Mouse (Mus musculus): ENCODE measurements around the gene Sfswap.
A peak's percentile ranks its signal among the peaks of the same experiment; 100 is the strongest.

Gene Sfswap

DNA sequence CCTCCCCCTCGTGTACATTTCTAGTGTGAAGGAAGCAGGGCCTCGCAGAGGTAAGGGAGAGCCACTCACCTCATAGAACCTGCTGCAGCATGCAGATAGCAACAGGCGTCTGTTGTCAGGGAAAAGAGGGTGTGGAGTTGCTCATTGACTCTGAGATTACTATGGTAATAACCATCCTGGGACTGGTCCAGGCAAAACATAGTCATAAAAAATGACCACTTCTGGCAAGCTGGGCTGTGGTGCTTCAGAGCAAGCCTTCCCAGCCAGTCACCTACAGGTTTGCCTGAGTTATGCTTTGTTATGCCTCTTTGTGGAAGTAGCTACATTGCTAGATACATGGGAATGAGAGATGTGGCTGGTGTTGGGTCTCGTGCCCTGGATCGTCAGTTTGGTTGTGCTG is 26.1 kb downstream of the Sfswap start:
- DNase-seq (ENCODE audit: low read depth in 2 of 2, low spot score in 2 of 2), result no peak

DNA sequence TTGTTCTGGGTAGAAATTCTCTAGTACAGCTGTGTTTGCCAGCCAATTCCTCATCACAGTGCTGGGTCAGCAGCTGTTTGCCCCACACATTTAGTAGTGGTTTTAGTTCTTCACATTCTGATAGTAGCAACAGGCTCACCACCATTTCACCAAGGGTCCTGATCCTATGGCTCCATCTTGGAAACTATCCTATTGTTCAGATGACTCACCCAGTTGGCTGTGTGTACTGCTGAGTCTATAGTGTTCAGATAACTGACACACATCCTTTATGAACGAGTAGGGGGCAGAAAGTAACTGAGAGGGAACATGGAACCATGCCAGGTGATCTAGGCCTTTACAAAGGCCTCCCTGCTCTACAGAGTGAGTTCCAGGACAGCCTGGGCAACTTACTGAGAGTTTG is 28.6 kb downstream of the Sfswap start:
- DNase-seq (ENCODE audit: low read depth in 2 of 2, low spot score in 2 of 2), result no peak

DNA sequence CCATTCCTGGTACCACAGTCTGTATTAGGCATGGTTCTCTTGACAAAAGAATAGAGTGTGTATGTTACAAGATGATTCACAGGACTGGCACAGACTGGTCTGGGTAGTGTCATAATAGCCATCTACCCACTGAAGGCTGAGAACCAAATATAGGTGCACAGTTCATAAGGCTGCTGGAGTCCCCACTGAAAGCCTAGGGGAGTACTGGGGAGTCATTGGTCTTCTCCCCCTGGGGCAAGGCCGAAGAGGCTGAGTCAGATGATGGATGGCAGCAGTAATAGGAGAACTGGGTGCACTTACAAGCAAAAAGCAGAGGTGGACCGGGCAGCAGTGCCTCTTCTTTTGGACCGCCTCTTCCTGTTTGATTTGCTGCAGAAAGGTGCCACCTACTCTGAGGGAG is 32.7 kb downstream of the Sfswap start:
- no peak for DNase-seq (ENCODE audit: low read depth in 2 of 2, low spot score in 2 of 2)

DNA sequence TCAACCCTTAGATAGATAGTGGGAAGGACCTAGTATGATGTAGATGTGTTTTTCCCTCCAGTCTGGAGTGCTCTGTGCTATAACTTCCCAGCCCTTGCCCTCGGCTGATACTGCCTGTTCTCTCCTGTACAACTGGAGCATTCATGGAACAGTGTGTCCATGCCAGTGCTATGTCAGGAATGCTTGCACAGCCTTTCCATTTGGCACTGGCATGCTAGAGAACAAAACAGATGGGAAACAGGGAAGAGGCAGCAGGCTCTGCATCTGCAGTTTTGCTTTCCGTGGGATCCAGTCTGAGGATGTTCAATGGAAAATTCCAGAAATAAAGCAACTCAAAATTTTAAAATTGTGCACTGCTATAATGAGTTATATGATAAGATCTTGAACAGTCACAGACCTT is 33.5 kb downstream of the Sfswap start:
- no peak for DNase-seq (ENCODE audit: low read depth in 2 of 2, low spot score in 2 of 2)

DNA sequence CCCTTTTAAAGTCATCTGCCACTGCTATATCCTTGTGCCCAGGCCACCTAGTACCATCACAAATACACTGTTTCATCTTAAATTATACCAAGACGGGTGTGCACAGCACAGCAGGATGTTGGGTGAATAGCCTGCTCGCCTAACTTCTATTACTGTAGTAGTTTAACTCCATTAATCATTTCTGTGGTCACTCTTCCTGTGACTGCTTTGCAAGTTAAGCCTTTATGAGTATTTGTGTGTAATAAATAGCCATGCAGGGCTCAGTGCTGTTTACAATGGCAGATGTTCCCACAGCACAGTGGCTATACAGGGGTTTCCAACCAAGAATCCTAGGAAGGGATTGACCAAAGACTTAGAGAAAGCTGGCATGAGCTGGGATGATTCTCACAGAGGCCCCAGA is 34.0 kb downstream of the Sfswap start:
- DNase-seq (ENCODE audit: low read depth in 2 of 2, low spot score in 2 of 2), result no peak

DNA sequence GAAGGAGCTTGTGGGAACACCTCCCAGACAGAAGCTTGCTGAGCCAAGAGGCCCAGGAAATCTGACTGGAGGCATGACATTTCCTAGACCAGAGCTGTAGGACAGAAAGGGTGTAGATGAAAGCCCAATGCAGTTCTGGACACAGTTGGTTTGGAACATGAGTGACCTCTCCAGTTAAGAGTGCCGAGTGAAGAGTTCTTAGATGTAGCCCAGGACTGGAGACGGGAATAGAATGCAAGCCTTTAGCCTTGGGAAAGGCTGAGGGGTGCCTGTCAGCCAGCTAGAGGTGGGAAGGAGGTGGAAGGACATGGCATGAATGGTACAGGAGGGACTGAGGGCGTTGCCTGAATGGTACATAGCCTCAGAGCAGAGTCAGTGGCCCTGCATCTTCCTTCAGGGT is 34.4 kb downstream of the Sfswap start:
- DNase-seq (ENCODE audit: low read depth in 2 of 2, low spot score in 2 of 2), result no peak

DNA sequence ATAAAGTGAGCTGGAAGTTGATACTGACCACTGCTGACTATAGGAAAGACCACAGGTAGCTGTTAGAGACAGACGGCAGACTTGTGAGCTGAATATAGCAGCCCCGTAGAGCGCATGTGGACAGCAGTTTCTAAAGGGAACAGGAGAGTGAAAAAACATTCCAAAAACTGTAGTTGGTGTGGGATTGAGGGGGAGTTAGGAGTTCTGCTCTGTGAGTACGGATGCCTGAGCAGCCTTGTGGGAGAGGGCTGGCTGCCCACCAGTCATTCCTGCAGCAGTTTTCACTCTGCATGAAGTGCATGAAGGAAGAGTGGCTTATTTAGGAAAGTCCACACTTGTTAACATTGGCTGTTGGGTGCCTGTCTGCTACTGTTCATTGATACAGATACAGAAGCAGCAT is 37.8 kb downstream of the Sfswap start:
- DNase-seq (ENCODE audit: low read depth in 2 of 2, low spot score in 2 of 2), result no peak

DNA sequence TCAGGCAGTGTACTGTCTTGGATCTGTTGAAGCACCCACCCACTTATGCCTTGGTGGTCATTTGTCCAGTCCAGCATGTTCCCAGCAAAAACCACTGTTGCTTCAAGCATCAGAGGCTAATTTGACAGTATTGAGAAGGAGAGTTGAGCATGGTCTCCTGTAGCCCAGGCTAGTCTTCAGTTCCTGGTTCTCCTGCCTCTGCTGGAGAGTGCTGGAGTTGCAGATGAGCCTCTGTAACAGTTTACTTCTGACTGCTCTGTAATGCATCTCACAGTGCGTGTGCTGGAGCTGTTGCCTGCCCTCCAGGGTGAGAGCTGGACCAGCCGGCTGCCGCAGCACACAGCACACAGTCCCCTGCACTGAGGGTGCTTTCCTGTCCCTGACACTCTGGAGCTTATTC is 41.2 kb downstream of the Sfswap start:
- no peak for DNase-seq (ENCODE audit: low read depth in 2 of 2, low spot score in 2 of 2)

DNA sequence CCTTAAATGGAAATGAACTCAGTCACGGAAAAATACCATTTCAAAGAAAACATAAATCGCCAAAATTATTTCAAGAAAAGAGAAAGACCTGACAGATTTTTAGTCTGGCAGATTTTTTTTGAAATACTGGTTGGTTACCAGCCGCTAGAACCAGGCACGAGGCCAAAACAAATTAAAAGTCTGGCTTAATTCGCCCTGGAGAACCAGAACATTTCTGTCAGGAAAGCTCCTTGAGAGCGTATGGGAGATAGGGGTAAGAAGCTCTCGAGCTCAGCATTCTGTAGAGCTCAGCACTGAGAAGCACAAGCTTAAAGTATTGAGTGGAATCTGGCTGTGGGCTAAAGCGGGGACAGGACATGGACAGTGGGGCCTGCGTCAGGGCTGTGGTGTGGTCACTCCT is 44.8 kb downstream of the Sfswap start:
- DNase-seq (ENCODE audit: low read depth in 2 of 2, low spot score in 2 of 2), result no peak

DNA sequence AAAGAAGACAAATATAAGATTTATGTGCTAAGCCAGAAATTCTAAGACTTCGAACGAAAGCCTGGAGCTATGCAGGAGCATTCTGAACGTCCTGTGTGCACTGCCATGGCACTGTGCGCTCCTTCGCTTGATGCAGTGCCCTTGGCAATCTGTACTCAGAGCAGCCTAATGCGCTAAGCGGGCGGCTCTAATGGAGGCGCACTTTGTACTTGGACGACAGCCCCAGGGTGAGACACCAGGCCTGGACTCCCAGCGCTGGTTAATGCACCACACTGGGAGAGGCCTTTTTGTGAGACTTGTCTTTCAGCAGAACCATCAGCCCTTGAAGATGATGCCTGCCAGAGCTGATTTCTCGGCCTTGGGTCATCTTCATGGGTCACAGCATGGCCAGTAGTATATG is 48.7 kb downstream of the Sfswap start:
- DNase-seq (ENCODE audit: low read depth in 2 of 2, low spot score in 2 of 2), result no peak

DNA sequence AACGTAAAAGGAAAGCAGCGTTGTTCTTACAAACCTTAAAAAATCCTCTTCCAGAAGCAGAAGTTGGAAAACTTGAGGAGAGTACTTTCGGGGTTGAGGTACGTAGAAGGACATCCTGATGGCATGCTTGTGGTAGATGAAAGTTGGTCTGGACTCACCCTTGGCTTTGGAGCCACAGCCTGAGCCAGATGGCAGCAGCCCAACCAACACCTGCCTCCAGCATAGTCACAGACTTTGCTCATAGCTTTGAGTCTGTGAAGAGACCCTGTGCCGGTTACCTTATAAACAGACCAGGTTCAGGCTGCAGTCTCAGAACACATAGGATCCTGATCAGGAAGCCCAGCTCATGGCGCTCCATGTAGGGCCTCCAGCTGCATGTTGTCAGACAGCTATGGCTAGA is 49.8 kb downstream of the Sfswap start:
- no peak for DNase-seq (ENCODE audit: low read depth in 2 of 2, low spot score in 2 of 2)

DNA sequence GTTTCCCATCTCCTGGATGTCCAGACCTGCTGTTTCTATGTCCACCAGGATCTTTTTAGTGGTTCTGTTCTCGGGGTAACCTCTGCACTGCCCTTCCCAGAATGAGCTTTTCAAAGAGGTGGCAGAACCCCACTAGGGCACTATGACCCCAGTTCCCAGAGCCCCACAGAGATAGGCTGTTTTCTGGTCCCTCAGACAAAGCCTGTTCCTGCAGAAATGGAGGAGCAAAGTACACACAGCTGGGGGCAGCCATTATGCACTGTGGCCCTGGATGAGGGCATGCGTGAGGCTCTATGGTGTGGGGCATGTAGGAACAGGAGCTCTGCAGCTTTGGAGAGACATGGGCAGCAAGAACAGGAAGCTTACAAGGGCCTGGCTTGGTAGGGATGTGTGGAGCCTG is 51.0 kb downstream of the Sfswap start:
- DNase-seq (ENCODE audit: low read depth in 2 of 2, low spot score in 2 of 2), result no peak

DNA sequence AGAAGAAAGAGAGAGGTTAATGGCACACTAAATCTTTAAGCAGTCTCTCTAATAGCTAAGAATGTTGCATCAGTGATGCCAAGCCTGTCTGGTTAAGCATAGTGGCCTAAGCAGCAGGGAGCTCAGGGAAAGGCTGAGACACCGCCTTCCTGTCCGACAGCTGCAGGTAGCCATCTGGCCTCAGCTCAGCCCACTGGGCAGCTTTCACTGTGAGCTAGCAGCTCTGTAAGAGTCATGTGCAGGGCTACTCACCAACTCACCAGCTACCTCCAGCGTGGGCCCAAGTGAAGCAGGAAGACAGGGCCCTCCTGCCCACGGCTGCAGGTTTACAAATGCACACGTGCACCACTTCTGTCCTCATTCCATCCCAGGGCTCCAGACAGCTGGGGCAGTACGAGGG is 52.6 kb downstream of the Sfswap start:
- no peak for DNase-seq (ENCODE audit: low read depth in 2 of 2, low spot score in 2 of 2)

DNA sequence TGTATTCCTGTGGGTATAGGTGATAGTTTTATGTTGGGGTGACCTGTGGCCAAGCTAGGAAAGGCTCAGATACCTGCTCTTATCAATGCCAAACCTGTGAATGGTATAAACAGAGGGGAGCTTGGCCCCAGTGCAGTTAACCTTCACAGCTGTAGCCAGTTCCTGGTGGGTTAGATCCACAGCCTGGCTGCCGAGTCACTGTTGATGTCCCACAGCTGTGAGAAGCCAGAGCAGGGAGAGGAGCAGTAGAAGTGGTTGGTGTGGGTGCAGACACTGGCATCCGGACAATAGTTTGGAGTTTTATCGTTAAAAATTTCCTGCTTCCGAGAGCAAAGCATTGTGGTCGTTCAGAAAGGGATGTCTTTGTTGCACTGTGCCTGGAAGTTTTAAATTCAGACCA is 57.6 kb downstream of the Sfswap start:
- no peak for DNase-seq (ENCODE audit: low read depth in 2 of 2, low spot score in 2 of 2)

DNA sequence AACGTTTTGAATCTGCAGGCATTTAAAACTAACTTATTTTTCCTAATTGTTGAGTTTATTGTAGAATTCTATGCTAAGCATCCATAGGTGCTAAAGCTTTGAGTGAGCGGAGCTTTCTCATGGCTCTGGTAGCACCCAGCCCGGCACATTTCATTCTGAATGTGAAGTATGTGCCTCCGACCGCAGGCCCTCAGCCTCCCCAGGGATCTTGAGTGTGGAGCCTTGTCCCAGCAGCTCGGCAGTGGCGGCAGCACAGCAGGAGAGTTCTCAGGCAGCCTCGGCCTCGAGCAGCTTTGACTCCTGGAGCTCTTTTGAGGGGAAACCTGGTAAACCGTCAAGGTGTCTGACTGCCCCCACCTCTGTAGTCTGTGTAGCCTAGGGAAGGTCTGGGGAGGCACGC is 58.3 kb downstream of the Sfswap start:
- DNase-seq (ENCODE audit: low read depth in 2 of 2, low spot score in 2 of 2), result no peak

DNA sequence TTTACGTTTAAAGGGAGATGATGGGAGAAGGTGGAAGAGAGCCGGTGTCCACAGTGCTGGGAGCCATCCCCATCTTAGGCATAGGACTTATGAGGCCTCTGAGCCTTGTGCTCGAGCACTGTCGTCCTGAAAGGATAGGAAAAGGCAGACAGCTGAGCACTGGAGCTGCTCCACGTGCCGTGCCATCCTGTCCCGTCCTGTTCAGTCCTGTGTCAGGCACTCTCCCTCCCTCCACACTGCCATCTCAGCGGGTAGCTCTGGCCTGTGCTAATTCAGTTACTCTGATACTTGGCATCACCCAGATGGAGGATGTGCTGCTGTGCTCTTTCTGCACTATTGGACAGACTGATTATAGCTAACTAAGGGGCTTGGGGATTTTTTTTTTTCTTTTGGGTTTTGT is 61.3 kb downstream of the Sfswap start:
- no peak for DNase-seq (ENCODE audit: low read depth in 2 of 2, low spot score in 2 of 2)

DNA sequence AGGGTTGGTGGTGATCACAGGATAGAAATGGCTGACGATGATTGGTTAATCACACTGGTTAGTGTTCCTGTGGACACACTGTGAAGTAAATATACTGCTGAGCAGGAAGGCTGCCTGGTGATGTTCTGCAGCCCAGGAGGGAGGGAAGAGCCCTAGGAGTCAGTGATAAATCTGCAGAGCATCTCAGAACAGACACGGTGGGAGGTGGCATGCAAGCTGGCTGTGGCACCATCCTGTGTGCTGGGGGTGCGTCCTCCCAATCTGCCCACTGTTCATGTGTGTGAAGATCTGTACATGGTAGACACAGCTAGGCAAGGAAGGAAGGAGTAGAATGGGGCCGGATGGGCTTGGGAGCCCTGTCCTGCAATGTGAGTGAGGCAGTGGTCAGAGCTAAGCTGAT is 67.6 kb downstream of the Sfswap start:
- DNase-seq (ENCODE audit: low read depth in 2 of 2, low spot score in 2 of 2), result no peak

DNA sequence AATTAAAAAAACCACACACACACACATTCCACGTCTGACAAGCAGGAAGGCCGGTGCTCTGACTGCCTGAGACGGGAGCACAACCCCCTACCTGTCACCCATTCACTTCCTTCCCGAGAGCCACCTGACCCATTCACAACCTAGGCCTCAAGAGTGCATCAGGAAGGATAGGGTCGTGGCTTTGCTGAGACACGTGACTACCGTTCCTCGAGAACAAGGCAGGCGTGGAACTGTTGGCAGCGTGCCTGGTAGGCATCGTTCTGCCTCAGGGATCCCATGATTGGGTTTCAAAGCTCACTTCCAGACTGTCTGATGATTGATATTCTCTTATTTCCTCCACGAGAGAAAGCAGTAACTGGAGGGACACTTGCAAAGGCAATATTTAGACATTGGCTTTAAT is 77.2 kb downstream of the Sfswap start:
- DNase-seq (ENCODE audit: low read depth in 2 of 2, low spot score in 2 of 2), result no peak

DNA sequence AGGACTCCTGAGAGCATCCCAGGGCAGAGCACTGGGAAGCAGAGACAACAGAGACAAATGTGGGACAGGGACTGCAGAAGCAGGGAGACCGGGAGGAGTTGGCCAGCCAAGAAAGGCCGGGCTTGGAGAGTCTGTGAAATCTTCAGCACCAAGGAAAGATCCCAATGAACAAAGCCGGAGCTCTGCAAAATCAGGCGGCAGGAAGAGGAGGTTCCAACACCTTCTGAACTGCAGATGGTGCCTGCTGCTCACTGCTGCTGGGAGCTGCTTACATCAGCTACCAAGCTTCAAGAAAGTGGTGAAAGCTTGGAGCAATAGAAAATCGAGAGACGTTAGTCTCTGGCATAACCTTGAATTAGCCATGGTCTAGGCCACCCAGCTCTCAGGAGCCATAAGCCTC is 79.0 kb downstream of the Sfswap start:
- no peak for DNase-seq (ENCODE audit: low read depth in 2 of 2, low spot score in 2 of 2)

DNA sequence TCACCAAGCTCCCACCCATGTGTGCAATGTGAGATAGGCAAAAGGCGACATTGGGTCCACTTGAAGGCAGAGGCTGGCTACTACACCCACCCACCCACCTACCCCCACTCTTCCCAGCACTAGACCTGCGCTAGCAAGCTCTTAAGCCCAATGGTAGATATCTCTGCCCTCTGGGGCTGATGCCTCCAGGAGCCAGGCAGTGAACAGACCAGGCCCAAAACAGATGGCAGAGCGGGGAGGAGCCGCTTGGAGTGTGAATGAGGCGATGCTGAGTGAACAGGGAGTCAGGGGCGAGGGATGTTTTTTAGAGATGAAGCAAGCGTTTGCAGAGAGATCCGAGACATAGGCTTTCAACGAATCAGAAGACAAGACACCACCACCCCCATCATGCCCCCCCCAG is 79.6 kb downstream of the Sfswap start:
- no peak for DNase-seq (ENCODE audit: low read depth in 2 of 2, low spot score in 2 of 2)

DNA sequence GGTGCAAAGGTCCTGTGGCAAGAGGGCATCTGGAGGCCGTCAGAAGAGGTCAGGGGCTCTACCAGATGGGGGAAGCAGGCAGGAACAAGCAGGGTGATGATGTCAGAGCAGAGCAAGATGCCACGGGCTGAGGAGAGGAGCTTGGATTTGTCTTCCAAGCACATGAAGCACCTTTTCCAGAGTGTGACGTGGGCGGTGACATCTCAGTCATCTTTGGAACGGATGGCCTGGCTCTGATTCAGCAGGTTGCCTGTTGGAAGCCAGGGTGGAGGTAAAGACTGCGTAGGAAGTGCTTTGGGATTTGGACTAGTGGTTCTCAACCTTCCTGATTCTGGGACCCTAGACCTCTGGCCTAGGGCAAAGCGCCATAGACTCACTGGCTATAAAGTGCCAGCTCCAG is 80.0 kb downstream of the Sfswap start:
- DNase-seq (ENCODE audit: low read depth in 2 of 2, low spot score in 2 of 2), result no peak

DNA sequence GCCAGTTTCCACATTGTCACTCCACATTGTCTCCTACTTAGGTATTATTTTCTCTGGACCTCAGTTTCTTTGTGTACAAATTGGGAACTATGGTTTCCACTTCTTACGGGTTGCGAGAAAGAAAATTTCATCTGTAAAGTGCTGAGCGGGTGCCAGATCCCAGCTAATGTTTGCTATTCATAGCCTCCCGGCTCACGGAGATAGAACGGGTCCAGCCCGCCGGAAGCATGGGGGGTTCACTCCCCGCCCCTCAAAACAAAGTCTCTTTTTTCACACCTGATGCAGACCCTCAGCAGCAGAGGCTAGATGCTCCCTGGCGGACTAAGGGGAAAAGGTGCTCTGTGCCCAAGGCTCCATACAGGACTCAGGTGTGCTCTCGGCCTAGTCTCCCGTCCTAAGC is 82.3 kb downstream of the Sfswap start:
- no peak for DNase-seq (ENCODE audit: low read depth in 2 of 2, low spot score in 2 of 2)

DNA sequence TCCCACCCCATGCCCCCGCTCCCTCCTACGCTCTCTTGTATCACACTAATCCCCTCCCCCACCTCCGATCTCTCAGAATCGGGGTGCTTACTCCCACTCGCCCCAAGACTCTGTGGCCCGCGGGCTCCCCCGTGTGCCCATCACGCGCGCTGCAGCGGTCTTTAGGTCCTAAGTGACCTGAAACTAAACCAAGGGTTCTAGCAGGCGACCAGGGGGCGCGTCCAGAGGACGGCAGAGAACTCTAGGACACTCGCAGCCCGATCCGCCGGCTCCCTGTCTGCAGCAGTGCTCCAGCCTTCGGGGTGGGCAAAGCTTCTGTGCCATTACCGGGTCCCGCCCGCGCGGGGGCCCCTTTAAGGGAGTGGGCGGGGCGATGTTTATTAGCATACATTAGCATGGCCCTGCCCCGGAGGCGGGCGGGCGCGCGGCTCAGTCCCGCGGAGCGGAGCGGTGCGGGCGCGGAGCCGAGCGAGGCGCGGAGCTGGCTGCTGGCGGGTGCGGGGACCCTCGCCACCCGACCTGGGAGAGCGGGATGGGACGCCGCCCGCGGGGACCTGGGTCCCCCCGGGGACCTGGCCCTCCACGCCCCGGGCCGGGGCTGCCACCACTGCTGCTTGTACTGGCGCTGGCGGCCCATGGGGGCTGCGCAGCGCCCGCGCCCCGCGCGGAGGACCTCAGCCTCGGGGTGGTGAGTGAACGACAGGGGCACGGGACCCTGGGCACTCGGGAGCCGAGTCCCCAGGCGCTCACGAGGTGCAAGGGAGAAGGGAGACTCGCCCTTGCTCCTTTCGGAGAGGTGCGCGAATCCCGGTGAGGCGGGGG is 83.0 kb downstream of the Sfswap start, which contains the start of gene Mmp17:
Gene Mmp17, plus strand, starts transcription at position 409 of the 822 bp plus-strand sequence.
- peak; percentile 76 to 89 for DNase-seq (ENCODE audit: low read depth in 2 of 2, low spot score in 2 of 2)
